Mouse (Mus musculus): ENCODE results near the gene Cluap1. TPM values are rescaled to one million over a fixed set of nuclear protein-coding genes. Genes with fewer than 3 reads are reported as not detected.

Cluap1 gene
- total RNA-seq (2015) = 21.0 and 22.1 TPM in 2 replicates
- 38.2 and 48.4 TPM in 2 replicates for total RNA-seq (2017)

DNA sequence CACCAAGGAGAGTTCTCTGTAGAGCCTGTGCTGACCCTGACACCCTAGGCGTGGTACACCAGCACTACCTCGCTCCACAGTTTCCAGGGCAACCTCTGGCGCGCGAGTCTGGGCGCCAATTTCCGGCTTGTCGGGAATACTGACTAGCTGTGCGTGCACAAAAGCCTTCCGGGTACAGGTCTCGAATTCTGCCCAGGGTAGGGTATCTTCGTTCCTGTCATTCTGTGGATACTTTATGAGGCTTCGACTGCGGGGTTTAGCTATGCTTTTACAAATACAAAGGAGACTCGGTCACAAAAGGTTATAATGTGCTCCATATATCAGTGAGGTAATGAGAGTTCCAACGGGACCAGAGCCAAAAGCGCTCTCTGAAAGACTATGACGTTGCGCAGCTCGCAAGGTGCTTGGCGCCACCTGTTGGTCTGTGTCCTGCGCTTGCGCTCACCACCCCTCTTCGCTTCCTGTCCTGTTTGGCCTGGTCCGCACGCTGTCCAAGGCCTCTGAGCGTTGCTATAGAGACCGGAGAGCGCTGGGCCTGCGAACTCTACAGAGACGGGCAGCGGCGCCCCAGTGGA, at the start of gene Cluap1, which contains the start of gene 1700037C18Rik:
Gene Cluap1, plus strand, starts transcription at position 265 of the 575 bp plus-strand sequence.
Gene 1700037C18Rik, minus strand, starts transcription at position 153 of the 575 bp plus-strand sequence.
- ATAC-seq (replicated peaks; ENCODE audit: poor library complexity) = peak; percentile 92

DNA sequence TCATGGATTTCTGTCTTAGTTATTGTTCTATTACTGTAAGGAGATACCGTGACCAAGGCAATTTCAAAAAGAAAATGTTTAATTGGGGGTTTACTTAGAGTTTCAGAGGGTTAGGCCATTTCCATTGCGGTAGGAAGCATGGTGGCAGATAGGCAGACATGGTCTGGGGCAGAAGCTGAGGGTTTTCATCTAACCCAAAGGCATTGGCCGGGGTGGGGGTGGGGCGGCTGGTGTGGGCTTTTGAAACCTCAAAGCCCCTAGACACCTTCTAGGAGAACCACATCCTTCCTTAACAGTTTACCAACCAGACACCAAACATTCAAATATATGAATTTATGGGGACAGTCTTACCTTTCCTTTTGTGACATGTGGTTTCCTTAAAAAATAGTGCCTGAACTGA, 49.3 kb upstream of the Cluap1 start:
- peak; percentile 57 for ATAC-seq (replicated peaks; ENCODE audit: poor library complexity)

DNA sequence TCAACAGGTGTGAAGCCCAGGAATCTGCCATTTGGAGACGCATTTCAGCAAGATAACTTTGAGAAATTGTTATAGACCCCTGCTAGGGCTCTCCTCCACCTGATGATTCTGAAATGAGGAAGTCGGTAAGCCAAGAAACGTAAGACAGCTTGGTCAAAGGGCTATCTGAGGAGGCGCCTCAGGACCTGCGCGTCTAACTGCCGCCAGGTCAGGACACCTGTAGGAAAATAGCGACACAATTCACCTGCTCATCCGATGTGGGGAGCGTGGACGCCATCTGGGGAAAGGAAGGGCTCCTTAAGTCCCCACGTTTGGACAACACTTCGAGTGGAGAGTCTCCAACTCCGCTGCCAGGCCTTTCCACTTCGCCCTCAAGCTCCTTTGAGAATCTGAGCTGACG, 36.8 kb upstream of the Cluap1 start:
- peak; percentile 26 for ATAC-seq (replicated peaks; ENCODE audit: poor library complexity)

DNA sequence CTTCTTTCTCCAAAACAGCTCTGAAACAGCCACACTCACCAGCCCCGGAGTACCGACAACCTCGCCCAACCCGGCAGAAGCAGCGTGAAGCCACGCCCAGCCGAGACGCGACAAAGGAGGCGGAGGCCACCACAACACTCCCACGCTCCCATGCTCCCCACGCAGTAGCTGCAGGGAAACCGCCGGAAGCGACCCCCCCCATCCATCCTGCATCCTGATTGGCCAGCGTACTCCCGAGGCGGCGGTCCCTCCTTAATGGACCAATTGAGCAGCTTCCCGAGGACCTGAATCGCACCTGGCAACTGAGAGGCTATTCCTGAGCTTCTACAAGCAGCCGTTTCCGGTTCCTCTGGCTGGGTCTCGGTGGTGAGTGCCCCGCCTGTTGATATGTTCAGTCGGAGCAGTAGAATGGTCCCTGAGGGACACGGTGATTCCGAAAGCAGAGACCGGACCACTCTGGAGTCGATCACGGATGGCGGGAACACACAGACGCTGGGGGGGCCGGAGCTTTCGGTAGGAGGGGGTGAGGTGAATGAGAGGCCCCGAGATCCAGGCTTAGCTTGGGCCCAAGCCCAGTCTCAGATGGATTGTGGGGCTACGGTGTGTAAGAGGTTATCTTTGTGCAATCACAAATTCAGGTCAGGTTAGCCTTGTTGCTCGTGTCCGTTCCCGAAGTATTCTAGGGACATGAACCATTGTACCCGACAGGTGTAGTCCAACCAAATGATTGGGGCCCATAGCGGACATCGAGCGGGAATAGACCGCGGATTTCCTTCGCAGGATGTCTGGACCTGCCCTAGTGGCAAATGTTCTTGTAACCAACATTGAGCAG, 36.2 kb upstream of the Cluap1 start, which contains the start of gene Naa60:
Gene Naa60, plus strand, starts transcription at position 160 of the 832 bp plus-strand sequence.
- peak; percentile 98 for ATAC-seq (replicated peaks; ENCODE audit: poor library complexity)

DNA sequence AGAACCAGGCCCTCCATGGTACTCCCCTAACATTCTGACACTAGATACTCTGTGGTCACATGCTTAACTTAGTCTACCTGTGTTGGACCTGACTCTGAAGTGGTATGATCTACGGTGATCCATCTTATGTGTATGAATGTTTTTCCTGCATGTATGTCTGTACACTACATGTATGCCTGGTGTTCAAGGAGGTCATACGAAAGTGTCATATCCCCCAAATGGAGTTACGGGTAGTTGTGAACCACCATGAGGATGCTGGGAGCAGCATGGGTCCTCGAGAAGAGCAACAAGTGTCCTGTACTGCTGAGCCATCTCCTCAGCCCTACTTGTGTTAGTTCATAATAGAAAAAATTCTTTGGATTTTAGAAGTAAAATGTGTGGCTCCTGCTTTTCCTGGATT, 32.3 kb upstream of the Cluap1 start:
- ATAC-seq (replicated peaks; ENCODE audit: poor library complexity) = no peak

DNA sequence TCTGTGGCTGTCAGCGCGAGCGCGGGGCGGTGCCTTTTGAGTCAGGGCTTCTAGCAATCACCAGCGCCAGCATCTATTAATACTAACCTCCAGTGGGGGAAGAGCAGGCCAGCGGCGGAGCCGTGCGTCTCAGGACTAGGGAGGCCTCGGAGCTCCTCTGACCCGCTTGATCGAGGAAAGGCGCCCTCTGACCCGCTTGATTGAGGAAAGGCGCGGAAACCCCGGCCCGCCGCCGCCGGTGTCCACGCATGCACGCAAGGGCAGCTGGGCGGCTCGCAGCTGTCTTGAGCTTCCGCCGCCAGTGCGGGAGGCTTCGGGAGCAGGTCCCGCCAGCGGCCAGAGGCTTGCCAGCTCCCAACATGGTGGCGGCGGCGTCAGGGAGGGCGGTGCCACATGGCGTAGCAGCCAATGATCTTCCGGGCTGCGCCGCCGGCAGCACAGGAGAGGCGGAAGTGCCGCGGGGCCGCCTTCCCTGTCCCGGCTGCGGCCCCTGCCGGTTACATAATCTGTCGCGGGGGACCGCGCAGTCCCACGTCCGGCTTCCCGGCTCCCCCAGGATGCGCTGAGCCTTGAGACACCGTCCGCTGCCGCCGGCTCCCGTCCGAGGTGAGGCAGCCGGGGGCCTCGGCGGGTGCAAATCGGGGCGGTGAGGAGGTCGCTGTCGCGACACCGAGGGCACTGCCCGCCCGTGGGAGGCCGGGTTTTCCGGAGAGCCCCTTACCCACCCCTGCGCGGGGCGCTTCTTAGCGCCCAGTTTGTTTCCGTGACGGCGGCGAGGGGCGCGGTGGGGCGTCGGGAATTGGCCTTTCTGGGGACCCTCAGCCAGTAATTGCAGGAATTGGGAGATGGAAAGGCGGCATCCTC, 24.2 kb upstream of the Cluap1 start, which contains the start of the genes Zfp597 and Gm20695:
Gene Zfp597, minus strand, starts transcription at position 361 of the 864 bp plus-strand sequence.
Gene Gm20695, plus strand, starts transcription at position 448 of the 864 bp plus-strand sequence.
- ATAC-seq (replicated peaks; ENCODE audit: poor library complexity) = peak; percentile 97

DNA sequence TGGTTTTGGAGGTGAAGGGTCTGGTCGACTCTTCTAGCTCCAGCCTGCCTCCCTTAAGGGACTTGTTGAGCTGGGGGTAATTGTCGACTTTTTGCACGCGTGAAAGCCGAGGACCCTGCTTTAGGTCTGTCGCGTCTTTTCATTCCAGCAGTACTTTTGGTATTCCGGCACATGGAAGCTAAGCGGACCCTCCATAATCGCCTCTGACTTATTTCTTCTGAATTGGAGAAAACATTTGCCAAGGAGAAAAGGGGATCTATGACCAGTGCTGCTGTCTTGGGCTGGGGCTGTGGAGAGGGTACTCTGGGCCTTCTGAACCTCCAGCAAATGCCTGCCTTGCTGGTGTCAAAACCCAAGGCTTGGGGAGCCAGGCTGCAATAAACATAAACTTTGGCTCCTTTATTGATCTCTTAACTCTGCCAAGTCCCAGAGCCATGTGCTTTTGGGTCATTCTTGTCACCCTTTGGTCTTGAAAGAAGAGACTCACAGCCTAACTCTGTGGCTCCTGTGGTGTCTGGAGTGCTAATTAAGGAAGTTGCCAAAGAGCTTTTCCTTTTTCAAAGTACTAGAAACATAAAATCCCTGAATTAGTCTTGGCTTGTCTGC, 23.4 kb upstream of the Cluap1 start:
- peak; percentile 28 for ATAC-seq (replicated peaks; ENCODE audit: poor library complexity)

DNA sequence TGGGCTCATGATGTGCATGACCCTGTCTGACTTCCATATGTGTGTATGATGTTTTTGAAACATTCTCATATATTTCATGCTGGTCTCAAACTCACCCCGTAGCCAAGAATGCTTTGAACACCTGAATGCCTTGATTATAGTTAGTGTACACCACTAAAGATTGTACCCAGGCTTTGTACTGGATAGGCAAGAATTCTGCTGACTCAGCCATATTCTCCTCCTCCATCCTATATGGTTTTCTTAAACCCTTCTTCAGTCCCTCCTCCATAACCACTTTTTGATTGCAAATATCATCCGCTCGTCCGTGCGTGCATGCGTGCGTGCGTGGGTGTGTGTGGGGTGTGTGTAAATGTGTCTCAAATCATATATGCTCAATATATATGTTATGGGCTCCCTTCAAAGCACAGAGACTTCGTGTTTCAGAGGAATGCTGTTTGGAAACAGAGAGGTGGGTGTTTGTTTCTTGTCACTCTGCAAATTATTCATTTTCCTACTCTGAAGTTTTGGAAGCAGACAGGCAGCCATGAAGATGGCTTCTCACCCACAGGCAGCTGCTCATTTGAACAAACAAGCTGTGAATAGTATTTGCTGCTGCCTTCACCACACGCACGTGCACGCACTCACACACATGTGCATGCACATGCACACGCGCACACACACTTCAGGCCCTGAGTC, 16.8 kb upstream of the Cluap1 start:
- ATAC-seq (replicated peaks; ENCODE audit: poor library complexity) = no peak

DNA sequence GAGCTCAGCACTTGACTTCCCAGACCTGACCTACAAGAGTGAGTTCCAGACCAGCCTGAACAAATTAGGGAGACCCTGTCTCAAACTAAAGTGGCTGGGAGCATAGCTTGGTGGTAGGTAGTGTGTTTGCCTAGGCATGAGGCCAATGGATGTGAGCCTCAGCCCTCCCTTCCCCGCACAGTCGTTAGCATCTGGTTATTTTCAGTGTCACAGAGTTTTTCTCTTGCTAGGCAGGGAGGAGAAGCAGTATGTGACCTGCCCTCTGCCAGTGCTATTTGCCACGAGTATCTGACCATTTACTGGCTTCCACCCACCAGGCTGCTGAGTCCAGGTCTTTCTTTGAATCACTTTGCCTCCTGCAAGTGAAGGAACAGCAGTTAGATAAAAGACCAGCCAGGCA, 14.9 kb upstream of the Cluap1 start:
- ATAC-seq (replicated peaks; ENCODE audit: poor library complexity) = no peak

DNA sequence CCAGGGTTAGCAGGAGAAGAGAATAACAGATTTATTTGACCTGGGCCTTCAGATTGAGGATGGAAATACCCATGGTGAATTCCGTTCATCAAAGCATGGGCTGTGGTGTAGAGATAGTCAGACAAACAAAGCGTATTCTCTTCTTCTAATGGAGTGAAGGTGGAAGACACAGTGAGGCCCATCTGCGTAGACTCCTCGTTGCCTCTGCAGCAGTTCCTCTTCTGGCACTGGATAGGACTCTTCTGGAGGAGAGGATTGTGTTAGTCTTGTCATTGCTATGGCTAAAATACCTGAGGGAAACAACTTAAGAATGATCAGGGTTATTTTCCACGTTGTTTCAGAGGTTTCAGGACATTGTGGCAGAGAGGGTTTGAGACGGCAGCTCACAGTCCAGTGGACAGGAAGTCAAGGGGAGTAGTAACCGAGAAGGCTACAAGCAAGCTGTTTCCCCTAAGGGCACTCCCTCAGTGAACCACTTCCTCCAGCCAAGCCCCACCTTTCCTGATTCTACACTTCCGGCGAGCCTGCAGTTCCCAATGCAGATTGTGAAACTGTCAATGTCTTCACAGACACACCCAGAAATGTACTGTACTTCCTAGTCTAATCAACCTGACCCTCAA, 13.3 kb upstream of the Cluap1 start:
- ATAC-seq (replicated peaks; ENCODE audit: poor library complexity) = peak; percentile 90

DNA sequence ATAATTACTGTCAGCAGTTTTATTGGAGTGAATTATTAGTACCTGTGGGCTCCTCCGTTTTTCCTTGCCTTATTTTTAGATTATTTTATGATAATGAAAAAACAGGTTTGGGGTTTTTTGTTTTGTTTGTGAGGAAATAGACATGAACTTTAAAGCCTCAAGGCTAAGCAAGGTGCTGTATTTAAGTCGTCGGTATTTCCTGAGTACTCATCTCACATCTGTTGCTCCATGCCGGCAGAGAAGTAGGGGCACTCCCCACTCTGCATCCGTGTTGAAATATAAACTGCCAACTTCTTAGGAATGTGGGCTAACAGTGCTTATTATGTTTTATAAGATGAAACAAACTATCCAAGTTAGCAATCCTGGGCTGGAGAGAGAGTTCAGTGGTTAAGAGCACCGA, 12.6 kb upstream of the Cluap1 start:
- peak; percentile 44 for ATAC-seq (replicated peaks; ENCODE audit: poor library complexity)

DNA sequence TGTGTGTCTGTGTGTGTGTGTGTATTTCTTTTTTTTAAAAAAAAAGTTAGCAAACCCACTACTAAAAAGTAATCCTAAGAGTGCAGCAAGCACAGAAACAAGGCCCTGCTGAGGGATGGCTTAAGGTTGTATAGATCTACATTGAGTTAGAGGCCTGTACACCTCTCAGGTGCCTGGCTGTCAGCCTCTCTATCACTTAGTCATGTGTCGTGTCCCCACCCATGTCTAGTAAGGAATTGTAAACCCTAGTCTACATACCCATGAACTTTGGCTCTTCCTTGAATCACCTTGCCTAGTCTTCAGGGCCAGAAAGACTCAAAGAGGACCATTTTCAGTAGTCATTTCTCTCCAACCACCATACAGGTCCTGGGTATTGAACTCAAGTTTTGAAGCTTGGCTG, 12.0 kb upstream of the Cluap1 start:
- ATAC-seq (replicated peaks; ENCODE audit: poor library complexity) = no peak

DNA sequence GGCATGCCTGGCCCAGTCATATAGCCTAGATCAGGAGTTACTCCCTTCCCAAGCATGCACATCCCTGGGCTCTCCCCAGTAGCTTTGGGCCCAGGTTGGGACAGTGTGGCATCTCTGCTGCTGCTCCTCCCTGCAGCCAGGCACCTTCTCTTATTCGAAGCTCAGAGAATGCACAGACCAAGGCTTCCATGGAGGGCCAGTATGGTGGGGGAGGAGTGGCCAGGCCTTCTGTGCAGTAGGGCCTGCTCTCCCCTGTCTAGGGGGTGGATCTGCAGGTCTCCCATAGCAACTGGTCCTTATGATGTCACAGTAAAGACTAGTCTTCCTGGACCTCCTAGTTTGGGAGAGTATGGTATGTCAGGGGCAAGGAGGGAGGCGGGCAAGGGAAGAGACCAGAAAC, 1.1 kb upstream of the Cluap1 start:
- no peak for ATAC-seq (replicated peaks; ENCODE audit: poor library complexity)

DNA sequence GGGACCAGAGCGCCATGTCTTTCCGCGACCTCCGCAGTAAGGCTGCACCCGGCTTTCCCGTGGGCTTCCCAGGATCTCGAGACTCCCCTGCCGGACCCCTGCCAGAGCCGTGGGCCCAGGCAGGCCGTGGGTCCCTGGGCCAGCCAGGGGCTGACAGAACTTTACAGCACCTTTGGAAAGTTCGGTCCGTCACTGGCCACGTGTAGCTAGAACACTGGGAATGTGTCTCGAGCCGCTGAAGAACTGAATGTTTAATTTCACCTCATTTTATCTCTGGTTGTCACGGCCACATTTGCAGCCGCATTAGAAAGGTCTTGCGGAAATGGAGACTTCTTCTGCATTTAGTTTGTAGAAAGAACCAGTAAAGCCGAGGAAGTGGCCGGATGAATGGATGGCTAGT, 517 bp downstream of the Cluap1 start:
- ATAC-seq (replicated peaks; ENCODE audit: poor library complexity) = 0 out of 2 replicates have a peak, but pooled peaks have one; percentile 1

DNA sequence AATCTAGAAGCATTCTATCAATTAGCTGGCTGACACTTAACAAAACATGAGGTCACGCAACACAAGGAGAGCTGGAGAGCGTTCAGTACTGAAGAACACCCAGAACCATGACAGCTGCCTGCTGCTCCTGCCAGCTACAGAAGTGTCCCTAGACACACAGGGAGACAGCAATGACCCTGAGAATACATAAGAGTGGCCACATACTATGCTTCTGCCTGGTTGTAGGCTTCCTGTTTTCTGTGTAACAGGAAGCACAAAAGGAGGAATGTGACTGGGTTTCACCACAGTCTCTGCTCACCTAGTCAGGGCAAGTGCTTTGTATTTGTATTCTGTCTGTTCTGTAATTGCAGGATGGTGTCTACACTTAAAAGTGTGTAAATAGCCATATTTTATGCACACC, 12.2 kb downstream of the Cluap1 start:
- ATAC-seq (replicated peaks; ENCODE audit: poor library complexity) = peak; percentile 60

DNA sequence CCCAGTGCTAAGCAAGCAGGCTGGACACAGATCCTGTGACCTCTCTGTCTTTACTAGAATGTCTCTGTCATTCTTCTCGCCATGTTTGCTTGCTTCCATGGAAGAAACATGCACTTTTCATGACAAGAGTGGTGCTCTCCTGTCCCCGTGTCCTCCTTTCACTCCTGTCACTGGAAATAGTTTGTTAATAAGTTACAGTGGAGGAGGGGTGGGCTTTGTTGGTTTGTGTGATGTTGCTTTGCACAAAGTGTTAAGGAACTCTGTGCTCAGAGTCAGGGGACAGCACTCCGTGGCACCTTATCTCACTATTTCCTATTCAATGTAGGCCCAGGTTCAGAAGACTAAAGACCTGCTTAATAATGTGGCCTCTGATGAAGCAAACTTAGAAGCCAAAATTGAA, 14.9 kb downstream of the Cluap1 start:
- ATAC-seq (replicated peaks; ENCODE audit: poor library complexity) = no peak

DNA sequence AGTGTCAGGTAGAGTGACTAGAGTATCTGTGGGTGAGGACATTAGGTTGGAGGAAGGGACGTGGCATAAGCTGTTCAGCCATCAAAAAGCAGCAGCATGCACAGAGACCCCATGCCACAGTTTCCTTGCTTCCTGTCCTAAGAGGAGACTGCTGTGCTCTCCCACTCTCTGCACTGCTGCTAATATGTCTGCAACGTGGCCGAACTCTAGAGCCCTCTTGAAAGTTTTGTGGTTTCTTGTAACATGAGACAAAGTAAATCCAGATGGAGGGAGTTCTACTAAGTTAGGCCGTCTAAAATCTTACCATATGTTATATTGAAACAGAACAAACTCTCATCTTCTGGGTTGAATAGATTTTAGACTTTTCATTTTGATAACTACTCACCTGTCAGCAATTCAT, 15.4 kb downstream of the Cluap1 start:
- ATAC-seq (replicated peaks; ENCODE audit: poor library complexity) = no peak

DNA sequence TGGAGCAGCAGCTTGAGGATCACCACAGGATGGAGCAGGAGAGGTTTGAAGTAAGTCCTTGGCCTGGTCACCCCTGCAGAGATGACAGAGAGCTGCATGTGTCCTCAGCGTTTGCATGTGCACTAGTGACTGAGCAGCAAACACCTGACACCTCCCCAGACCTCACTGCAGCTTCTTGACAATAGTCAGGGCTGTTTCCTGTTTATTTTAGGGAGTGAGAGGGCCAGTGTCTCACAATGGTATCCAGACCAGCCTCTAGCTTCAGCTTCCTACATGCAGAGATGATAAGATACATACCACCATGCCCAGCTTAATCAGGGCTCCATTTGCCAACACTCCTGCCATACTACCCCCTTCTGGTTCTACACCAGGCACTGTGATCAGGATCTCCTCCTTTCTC, 20.0 kb downstream of the Cluap1 start:
- ATAC-seq (replicated peaks; ENCODE audit: poor library complexity) = no peak

DNA sequence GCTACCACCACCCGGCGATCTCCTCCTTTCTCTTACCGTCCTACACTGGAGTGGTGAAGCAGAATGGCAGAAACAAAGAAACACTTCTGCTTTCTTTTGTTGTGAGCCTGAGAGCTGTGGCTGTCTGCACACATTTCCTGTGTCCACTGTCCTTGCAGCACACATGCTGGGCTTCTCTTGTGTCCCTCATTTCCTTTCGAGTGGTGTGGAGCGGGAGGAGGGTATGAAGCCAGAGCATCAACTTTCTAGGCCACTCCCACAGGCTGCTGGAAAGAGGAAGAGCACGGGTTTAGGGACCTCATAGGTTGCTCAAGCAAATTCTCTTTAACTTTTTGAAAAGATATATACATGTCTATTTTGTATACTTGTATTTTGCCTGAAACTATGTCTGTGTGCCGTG, 20.6 kb downstream of the Cluap1 start:
- ATAC-seq (replicated peaks; ENCODE audit: poor library complexity) = peak; percentile 98

DNA sequence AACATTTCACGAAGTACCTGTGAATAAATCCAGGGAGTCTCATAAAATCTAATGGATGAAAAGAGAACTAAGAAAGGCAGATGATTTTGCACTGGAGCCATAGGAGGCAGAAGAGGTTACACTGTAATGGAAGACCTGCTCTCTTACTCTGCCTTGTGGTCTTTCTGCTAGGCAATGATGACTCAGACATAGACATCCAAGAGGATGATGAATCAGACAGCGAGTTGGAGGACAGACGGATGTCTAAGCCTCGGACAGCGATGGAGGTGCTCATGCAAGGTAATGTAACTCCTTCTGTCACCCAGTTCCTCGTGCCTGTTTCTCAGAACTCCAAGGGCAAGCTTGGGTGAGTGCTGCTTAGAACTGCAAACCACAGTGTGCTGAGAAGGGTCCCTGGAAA, 24.9 kb downstream of the Cluap1 start:
- no peak for ATAC-seq (replicated peaks; ENCODE audit: poor library complexity)

Measured in megakaryocyte progenitor cell, adult 5-6 weeks (primary cell).